Mouse (Mus musculus): ENCODE measurements at regions not wholly inside any gene's neighbourhood (a gene's known extent, or its start where the extent isn't known, plus 50 kb on each side); places are given as distances from the start of the nearest gene placed in this dataset.
"Not testable (repeated sequence)": the region's sequence is repeated elsewhere in the genome, so short reads cannot be mapped to it uniquely, and the experiment has no call there.

DNA sequence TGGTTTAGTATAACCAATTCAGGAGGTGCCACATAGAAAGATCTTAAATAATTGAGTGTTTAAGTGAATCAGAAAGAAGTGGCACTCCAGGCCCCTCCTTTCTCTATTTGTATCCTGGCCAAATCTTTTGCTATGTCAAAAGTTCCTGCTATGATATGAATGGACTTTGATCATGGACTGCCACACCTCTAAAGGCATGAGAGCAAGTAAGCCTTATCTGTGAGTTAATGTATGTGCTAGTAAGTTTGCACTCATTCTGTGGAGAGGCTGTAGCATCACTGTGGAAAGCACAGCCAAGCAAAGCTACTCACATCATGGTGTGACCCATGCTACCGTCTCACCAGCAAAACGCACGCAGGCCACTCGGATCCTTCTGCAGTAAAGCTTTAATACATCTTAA, 140.2 kb downstream of the Jrkl start:
- 89% methylated on average over 4 of the region's 4 CpGs for WGBS
- ATAC-seq (ENCODE audit: low FRiP score), result no peak
- H3K27ac ChIP-seq (replicated peaks), result no peak overlapping the region
- H3K4me2 ChIP-seq, result no peak overlapping the region
- no peaks in the 10 kb centered on the region for H3K9me3 ChIP-seq (replicated peaks)
- no peaks in the 10 kb centered on the region for H3K4me1 ChIP-seq
- no peak overlapping the region for H3K4me3 ChIP-seq (replicated peaks)
- no peaks in the 10 kb centered on the region for H3K36me3 ChIP-seq
- no peak overlapping the region for H3K9ac ChIP-seq (replicated peaks)
- no peaks in the 10 kb centered on the region for H3K27me3 ChIP-seq (replicated peaks)

DNA sequence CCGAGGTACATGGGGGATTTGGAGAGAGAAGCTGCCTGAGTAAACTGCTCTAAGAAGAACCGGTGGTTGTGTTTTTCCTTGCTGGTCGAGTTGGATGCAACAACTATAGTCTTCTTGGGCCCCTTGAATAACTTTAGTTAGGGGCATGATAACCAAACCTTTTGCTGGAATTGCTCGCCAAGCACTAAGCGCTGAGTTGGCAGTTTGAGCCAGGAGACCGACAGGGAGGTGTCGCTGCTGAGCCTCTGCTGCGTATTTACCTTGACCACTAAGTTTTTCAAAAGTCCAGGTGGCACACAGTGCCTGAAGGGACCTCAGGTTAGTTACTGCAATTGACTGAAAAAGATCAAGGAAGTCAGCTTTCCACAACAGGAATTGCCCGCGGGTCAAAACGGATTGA, 162.0 kb downstream of the Jrkl start:
- no peaks in the 10 kb centered on the region for H3K27me3 ChIP-seq (replicated peaks)
- H3K27ac ChIP-seq (replicated peaks), result no peak overlapping the region
- no peak overlapping the region for H3K4me3 ChIP-seq (replicated peaks)
- no peak overlapping the region for H3K9ac ChIP-seq (replicated peaks)
- WGBS, result 87% methylated on average over 11 of the region's 11 CpGs
- ATAC-seq (ENCODE audit: low FRiP score), result no peak
- H3K4me1 ChIP-seq, result no peaks in the 10 kb centered on the region
- H3K9me3 ChIP-seq (replicated peaks), result no peaks in the 10 kb centered on the region
- H3K4me2 ChIP-seq, result no peak overlapping the region
- no peaks in the 10 kb centered on the region for H3K36me3 ChIP-seq

DNA sequence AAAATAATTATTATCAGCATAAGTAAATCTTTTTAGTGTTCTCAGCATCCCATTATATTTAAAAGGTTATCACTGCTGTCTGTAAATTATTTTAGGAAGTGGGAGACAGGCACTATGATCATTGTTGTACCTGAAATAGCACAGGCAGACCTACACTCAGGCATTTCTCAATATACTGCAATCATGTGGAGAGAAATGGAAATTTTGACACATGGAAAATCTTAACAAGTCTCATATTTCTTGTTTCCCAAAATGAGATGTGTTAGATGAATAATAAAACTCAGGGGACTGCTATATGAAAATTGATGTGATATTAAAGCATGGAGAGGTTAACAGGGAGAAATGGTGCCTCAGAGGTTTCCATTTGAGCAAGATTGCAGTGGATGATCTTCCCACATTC, 196.6 kb downstream of the Jrkl start:
- no peaks in the 10 kb centered on the region for H3K4me1 ChIP-seq
- H3K4me3 ChIP-seq (replicated peaks), result no peak overlapping the region
- H3K4me2 ChIP-seq, result no peak overlapping the region
- H3K9me3 ChIP-seq (replicated peaks), result no peaks in the 10 kb centered on the region
- no peaks in the 10 kb centered on the region for H3K27me3 ChIP-seq (replicated peaks)
- no peak for ATAC-seq (ENCODE audit: low FRiP score)
- H3K9ac ChIP-seq (replicated peaks), result no peak overlapping the region
- H3K36me3 ChIP-seq, result no peaks in the 10 kb centered on the region
- no peak overlapping the region for H3K27ac ChIP-seq (replicated peaks)

DNA sequence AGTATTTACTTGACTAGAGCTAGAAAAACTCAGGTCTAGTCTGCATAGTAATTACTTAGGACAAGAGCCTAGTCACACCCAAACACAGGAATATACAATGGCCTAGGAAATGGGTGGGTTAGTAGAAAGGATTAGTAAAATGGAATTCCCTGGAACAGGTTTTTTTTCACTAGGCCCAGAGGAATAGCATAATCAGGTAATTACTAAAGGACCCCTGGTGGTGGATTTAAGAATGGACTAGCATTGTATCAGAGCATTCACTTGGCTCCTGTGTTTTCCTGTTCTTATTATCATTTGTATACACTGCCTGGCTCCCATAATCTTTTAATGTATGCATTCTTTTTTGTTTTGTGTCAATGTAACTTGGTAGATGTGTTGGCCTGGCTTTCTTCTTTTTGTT, 226.6 kb downstream of the Jrkl start:
- H3K9ac ChIP-seq (replicated peaks), result no peak overlapping the region
- H3K9me3 ChIP-seq (replicated peaks), result no peaks in the 10 kb centered on the region
- no peak overlapping the region for H3K27ac ChIP-seq (replicated peaks)
- H3K36me3 ChIP-seq, result no peaks in the 10 kb centered on the region
- no peak for ATAC-seq (ENCODE audit: low FRiP score)
- no peak overlapping the region for H3K4me3 ChIP-seq (replicated peaks)
- H3K4me2 ChIP-seq, result no peak overlapping the region
- H3K27me3 ChIP-seq (replicated peaks), result no peaks in the 10 kb centered on the region
- no peaks in the 10 kb centered on the region for H3K4me1 ChIP-seq

DNA sequence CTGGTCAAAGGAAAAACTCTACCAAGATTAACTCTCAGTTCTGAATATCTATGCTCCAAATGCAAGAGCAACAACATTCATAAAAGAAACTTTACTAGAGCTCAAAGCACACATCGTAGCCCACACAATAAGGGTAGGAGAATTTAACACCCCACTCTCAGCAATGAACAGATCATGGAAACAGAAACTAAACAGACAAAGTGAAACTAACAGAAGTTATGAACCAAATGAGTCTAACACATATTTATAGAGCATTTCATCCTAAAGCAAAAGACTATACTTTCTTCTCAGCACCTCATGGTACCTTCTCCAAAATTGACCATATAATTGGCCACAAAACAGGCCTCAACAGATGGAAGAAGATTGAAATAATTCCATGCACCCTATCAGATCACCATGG, 262.4 kb downstream of the Jrkl start:
- H3K27me3 ChIP-seq (replicated peaks); H3K27ac ChIP-seq (replicated peaks); H3K4me2 ChIP-seq; H3K9me3 ChIP-seq (replicated peaks); H3K4me1 ChIP-seq; H3K36me3 ChIP-seq; H3K4me3 ChIP-seq (replicated peaks); ATAC-seq (ENCODE audit: low FRiP score); H3K9ac ChIP-seq (replicated peaks): not testable (repeated sequence)
- 97% methylated on average over 1 of the region's 1 CpGs for WGBS

DNA sequence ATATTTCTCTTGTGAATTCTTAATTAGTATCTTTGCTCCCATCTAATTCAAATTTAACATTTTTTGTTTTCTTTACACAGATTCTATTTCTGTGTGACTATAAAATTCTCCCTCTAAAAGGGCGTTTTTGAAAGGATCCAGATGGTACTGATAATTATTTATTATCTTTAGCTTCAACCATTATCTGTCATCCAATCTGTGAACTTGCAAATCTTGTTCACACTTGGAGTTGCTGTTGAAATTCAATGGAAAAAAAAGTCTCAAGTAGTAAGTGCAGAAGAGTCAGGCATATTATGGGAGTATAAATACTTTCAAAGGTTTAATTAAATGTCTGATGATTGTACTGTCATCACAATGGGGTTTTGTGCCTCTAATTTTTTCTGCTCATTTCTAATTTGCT, 272.6 kb downstream of the Jrkl start:
- no peak overlapping the region for H3K27ac ChIP-seq (replicated peaks)

DNA sequence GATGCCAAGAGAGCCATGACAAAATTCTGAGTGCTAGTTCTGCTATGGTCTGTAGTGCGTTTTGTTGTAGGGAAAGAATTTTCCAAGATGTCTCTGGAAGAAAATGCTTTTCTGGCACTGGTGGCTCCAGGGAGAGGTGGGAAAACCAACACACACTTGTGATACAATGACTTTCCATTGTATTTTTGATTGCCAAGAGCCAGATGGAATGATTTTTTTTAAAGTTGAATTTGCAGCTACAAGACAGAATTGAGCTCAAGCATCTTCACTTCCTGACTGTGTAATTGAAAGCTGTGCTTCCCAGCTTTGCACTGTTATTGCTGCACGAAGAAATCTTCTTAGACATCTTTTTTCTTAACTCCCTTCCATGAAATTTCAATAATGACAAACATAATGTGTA, 285.3 kb downstream of the Jrkl start:
- no peak overlapping the region for H3K9ac ChIP-seq (replicated peaks)
- no peaks in the 10 kb centered on the region for H3K27me3 ChIP-seq (replicated peaks)
- H3K4me1 ChIP-seq, result no peaks in the 10 kb centered on the region
- 80% methylated on average over 2 of the region's 2 CpGs for WGBS
- H3K9me3 ChIP-seq (replicated peaks), result no peaks in the 10 kb centered on the region
- H3K4me2 ChIP-seq, result no peak overlapping the region
- ATAC-seq (ENCODE audit: low FRiP score), result no peak
- no peak overlapping the region for H3K27ac ChIP-seq (replicated peaks)
- no peaks in the 10 kb centered on the region for H3K36me3 ChIP-seq
- H3K4me3 ChIP-seq (replicated peaks), result no peak overlapping the region

More for the DNA sequence above, 272.6 kb downstream of the Jrkl start:
- Histone ChIP-seq H3K27me3 (replicated peaks) (no peaks in the 10 kb centered on the region), H3K4me1 (no peaks in the 10 kb centered on the region), H3K4me3 (replicated peaks) (no peak overlapping the region), H3K9me3 (replicated peaks) (no peaks in the 10 kb centered on the region), H3K36me3 (no peaks in the 10 kb centered on the region), H3K9ac (replicated peaks) (no peak overlapping the region), H3K4me2 (no peak overlapping the region)
- WGBS, result 42% methylated on average over 1 of the region's 1 CpGs
- ATAC-seq (ENCODE audit: low FRiP score), result no peak

DNA sequence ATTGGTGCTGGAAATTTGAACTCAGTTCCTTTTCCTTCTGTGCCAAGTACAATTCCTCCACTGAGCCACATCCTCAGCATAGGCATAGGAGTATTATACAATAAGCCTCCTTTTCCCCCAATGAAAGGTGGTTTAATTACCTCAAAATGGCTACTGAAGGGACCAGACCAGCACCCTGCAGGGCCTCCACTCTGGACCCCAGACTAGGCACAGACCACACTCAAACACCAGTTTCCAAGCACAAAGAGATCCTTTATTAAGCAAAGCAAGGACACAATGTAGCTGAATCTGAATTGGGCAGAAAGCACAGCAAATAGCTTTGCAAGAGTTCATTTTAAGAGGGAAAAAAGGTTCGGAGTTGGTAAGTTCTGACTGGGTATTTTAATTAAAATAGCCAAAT, 299.5 kb downstream of the Jrkl start:
- H3K4me3 ChIP-seq (replicated peaks), result no peak overlapping the region
- H3K4me2 ChIP-seq, result no peak overlapping the region
- H3K9me3 ChIP-seq (replicated peaks), result no peaks in the 10 kb centered on the region
- no peak overlapping the region for H3K9ac ChIP-seq (replicated peaks)
- H3K27ac ChIP-seq (replicated peaks), result no peak overlapping the region
- ATAC-seq (ENCODE audit: low FRiP score), result no peak
- no peaks in the 10 kb centered on the region for H3K27me3 ChIP-seq (replicated peaks)
- H3K36me3 ChIP-seq, result no peaks in the 10 kb centered on the region
- no peaks in the 10 kb centered on the region for H3K4me1 ChIP-seq
- 51% methylated on average over 1 of the region's 1 CpGs for WGBS

DNA sequence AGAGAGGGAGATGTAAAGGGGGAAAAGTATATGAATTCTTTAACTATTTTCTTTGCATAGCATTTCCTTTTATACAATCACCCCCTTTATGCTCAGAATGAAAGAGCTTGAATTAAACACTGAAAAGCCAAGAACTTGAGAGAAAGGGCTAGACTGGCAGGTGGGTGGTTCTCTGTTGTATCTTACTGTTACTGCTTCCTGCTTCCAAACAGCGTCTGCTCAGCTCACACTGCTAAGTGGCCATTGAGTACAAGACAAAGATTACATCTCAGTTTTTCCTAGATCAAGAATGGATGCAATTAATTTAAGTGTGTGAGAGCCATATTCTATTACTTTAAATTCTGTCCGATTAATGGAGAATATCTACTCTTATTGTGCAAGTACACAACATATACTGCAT, 300.2 kb downstream of the Jrkl start:
- ATAC-seq (ENCODE audit: low FRiP score), result no peak
- 61% methylated on average over 2 of the region's 2 CpGs for WGBS
- H3K27me3 ChIP-seq (replicated peaks), result no peaks in the 10 kb centered on the region
- H3K36me3 ChIP-seq, result no peaks in the 10 kb centered on the region
- no peak overlapping the region for H3K9ac ChIP-seq (replicated peaks)
- H3K4me3 ChIP-seq (replicated peaks), result no peak overlapping the region
- no peak overlapping the region for H3K27ac ChIP-seq (replicated peaks)
- H3K4me1 ChIP-seq, result no peaks in the 10 kb centered on the region
- no peaks in the 10 kb centered on the region for H3K9me3 ChIP-seq (replicated peaks)
- H3K4me2 ChIP-seq, result no peak overlapping the region

DNA sequence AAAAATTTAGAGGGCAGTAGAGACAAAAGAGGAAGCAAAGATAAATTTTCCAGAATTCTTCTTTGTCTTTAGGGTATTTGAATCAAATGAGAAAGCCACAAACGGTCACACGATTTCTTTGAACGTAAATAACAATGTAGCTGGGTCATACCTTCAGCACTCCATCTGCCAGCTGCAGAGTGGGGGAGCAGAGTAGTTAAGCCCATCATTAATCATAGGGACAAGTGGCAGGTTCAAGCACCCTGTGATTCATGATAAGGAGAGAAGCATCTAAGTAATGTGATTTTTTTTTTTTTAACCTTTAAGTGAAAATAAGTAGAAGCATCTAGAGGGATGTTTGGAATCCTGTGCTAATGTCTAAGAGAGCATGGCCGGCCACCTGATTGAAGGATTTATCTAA, 300.6 kb downstream of the Jrkl start:
- no peak overlapping the region for H3K27ac ChIP-seq (replicated peaks)
- H3K9me3 ChIP-seq (replicated peaks), result no peaks in the 10 kb centered on the region
- H3K9ac ChIP-seq (replicated peaks), result no peak overlapping the region
- H3K4me1 ChIP-seq, result no peaks in the 10 kb centered on the region
- no peaks in the 10 kb centered on the region for H3K27me3 ChIP-seq (replicated peaks)
- no peak overlapping the region for H3K4me2 ChIP-seq
- ATAC-seq (ENCODE audit: low FRiP score), result no peak
- no peaks in the 10 kb centered on the region for H3K36me3 ChIP-seq
- WGBS, result 48% methylated on average over 4 of the region's 4 CpGs
- H3K4me3 ChIP-seq (replicated peaks), result no peak overlapping the region

DNA sequence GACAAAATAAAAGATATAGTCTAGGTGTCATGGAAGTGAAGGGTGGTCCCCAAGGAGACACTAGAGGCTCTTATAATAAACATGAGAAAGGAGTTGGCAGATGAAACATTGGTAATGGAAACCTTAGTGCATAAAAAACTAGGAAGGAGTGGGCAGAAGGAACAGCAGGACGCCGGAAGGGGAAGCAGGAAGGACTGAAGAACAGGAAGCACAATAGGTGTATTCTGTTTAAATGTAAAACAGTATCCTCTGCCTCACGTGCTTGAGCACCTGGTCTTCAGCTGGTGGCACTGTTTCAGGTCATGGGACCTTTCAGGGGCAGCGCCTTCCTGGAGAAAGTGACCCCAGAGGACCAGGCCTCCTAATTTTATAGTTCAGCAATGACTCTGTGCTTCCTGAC, 310.6 kb downstream of the Jrkl start:
- H3K9ac ChIP-seq (replicated peaks), result no peak overlapping the region
- WGBS, result 84% methylated on average over 4 of the region's 4 CpGs

DNA sequence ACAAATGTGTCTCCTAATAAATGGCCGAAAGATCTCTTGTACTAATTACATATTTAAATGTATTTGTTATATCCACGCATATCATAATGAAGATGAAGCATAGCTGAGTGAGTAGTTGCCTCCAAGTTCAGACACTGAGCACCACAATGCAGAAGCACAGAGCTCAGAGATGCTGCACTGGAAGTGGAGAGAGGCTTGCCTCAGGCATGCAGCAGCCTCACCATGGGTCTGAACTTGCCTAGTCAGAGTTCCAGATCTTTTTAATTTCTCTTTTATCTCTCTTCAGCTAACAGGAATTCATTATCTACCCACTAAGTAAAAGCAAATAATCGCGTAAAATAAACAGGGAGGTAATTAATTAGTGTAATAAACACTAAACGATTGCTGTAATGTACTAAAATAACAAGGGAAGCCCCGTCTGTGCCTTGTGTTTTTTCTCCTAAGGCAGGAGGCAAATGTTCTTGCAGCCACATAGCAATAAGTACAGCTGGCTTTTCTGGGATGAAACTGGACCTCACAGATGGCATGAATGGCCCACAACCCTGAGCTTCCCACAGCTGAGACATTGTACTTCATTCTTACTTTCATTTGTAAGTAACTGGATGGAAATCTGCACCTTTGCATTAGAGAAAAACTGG, 320.0 kb downstream of the Jrkl start:
- H3K27ac ChIP-seq (replicated peaks), result no peak overlapping the region
- 39% methylated on average over 6 of the region's 6 CpGs for WGBS

More for the DNA sequence above, 310.6 kb downstream of the Jrkl start:
- H3K27me3 ChIP-seq (replicated peaks), result no peaks in the 10 kb centered on the region
- H3K4me3 ChIP-seq (replicated peaks), result no peak overlapping the region
- H3K9me3 ChIP-seq (replicated peaks), result no peaks in the 10 kb centered on the region
- H3K4me2 ChIP-seq, result no peak overlapping the region
- no peaks in the 10 kb centered on the region for H3K36me3 ChIP-seq
- H3K27ac ChIP-seq (replicated peaks), result no peak overlapping the region
- H3K4me1 ChIP-seq, result no peaks in the 10 kb centered on the region
- no peak for ATAC-seq (ENCODE audit: low FRiP score)

DNA sequence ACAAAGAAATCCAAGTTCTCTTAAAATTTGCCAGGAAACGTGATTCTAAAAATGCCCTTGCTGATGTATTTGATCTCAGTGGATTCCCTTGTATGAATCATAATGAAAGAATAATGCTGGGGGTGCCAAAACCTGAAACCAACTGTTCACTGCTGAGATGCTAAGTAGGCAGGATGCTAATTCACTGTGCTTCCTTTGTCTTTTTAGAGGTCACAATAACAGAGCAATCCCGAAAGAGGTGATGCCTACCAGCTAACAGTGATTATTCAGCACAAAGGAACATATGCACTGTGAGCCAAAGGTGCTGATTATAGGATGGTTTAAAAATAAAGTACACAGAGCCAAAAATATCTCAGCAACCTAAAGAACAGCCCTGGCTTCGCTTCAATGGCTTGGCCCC, 344.9 kb downstream of the Jrkl start:
- Histone ChIP-seq H3K9ac (replicated peaks) (no peak overlapping the region), H3K4me2 (no peak overlapping the region), H3K4me3 (replicated peaks) (no peak overlapping the region), H3K27me3 (replicated peaks) (no peaks in the 10 kb centered on the region), H3K27ac (replicated peaks) (no peak overlapping the region), H3K36me3 (no peaks in the 10 kb centered on the region), H3K4me1 (no peaks in the 10 kb centered on the region), H3K9me3 (replicated peaks) (no peaks in the 10 kb centered on the region)
- ATAC-seq (ENCODE audit: low FRiP score), result no peak
- 67% methylated on average over 3 of the region's 3 CpGs for WGBS

More for the DNA sequence above, 320.0 kb downstream of the Jrkl start:
- Histone ChIP-seq H3K36me3 (no peaks in the 10 kb centered on the region), H3K4me2 (no peak overlapping the region), H3K4me1 (peaks cover 2% of the 10 kb centered on the region; the same call in 1 of the 2 replicates), H3K27me3 (replicated peaks) (no peaks in the 10 kb centered on the region), H3K4me3 (replicated peaks) (no peak overlapping the region), H3K9ac (replicated peaks) (no peak overlapping the region), H3K9me3 (replicated peaks) (no peaks in the 10 kb centered on the region)
- peak; percentile 81 for ATAC-seq (ENCODE audit: low FRiP score)
